Mouse (Mus musculus) liver, embryonic 16.5 days (tissue): Measurements from ENCODE around the gene Top1. TPM values are rescaled to one million over a fixed set of nuclear protein-coding genes. Genes with fewer than 3 reads are reported as not detected.

Experiments
- ATAC-seq: fragments of 200-750 bp; cut with Nextera tagmentation; 2 replicates; pipeline ENCODE4 v1.8.0; 2017; ENCODE audit warnings: low read depth, mild to moderate bottlenecking, moderate number of reproducible peaks, moderate library complexity
- H3K27ac ChIP-seq: fragments of 300-500 bp; sonication (generic); 2 replicates; pipeline ENCODE4 v1.5.1; 2014; ENCODE audit warnings: mild to moderate bottlenecking, low read length
- H3K27me3 ChIP-seq: fragments of 300-500 bp; sonication (generic); 2 replicates; pipeline ENCODE4 v1.6.1; 2014; ENCODE audit warnings: low read depth, low read length, mixed read lengths; ENCODE audit not compliant: control insufficient read depth, insufficient read depth
- H3K36me3 ChIP-seq: fragments of 300-500 bp; sonication (generic); 2 replicates; pipeline ENCODE4 v1.6.1; 2014; ENCODE audit warnings: mild to moderate bottlenecking; ENCODE audit not compliant: control insufficient read depth, insufficient read depth
- H3K4me1 ChIP-seq: fragments of 300-500 bp; sonication (generic); 2 replicates; pipeline ENCODE4 v1.6.1; 2014; ENCODE audit warnings: low read depth, low read length, mixed read lengths; ENCODE audit not compliant: control insufficient read depth
- H3K4me2 ChIP-seq: fragments of 300-500 bp; sonication (generic); 2 replicates; pipeline ENCODE4 v1.6.1; 2014; ENCODE audit warnings: low read depth, low read length, mixed read lengths
- H3K4me3 ChIP-seq: fragments of 300-500 bp; sonication (generic); 2 replicates; pipeline ENCODE4 v1.5.1; 2014; ENCODE audit warnings: low read depth, mild to moderate bottlenecking, low read length
- H3K9ac ChIP-seq: fragments of 300-500 bp; sonication (generic); 2 replicates; pipeline ENCODE4 v1.6.1; 2014; ENCODE audit warnings: low read depth, low read length
- H3K9me3 ChIP-seq: fragments of 300-500 bp; sonication (generic); replicated peaks from 2 replicates; pipeline ENCODE4 v1.6.1; 2016; ENCODE audit warnings: low read length; ENCODE audit not compliant: control insufficient read depth
- WGBS: fragments of 180-500 bp; shearing (Covaris S2); extraction: QIAGEN DNeasy Blood & Tissue Kit; methylation state at CpG from one replicate; pipeline ENCODE4 v1.1.7; 2014; ENCODE audit not compliant: insufficient replicate concordance; 5-methylcytosine and 5-hydroxymethylcytosine counted together
- polyA plus RNA-seq: library from polyadenylated mRNA; unstranded; fragments of >200 nt; fragmentation: Nextera tagmentation; extraction: Ambion mirVana; gene quantifications from 2 replicates; pipeline ENCODE4 v1.2.1, GENCODE M21; 2015

Top1 gene
- polyA plus RNA-seq, result 55.7 and 60.3 TPM in 2 replicates

DNA sequence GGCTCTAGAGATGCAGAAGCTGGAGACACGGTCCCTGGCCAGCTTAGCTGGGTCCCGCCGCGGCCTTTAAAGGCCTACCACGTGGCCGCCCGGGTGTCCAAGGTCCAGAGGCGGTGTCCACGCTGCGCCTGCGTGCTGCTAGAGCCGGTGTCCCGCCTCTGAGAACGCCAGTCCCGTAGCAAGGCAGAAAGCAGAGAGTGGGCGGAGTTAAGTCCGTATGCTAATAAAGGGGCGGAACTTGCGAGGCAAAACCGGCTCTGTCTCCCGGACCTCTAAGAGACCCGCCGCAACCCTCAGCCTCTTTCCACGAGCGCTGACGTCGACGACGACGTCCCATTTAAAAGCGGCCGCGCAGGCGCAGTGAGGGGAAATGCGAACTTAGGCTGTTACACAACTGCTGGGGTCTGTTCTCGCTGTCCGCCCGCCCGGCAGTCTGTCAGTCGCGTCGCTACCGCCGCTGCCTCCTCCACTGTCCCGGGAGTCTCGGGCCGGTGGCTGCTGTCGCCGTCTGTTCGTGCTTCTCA lies at the start of gene Top1:
Gene Top1, plus strand, starts transcription at position 275 of the 524 bp plus-strand sequence.
- WGBS, result under 1% methylated on average over 50 of the region's 50 CpGs

GRCm38 (mm10) chr2:160597582-160598281 lies 48.0 kb upstream of the Top1 start:
- Histone ChIP-seq H3K36me3 (no peaks in the 10 kb centered on the region), H3K9ac (no peak overlapping the region)

More for the DNA sequence above, at the start of gene Top1:
- ATAC-seq, result peak; percentile 96
- H3K36me3 ChIP-seq, result no peaks in the 10 kb centered on the region
- no peaks in the 10 kb centered on the region for H3K9me3 ChIP-seq
- H3K27ac ChIP-seq, result peak within 1 kb of the TSS; percentile 97
- H3K4me3 ChIP-seq, result peak within 1 kb of the TSS; percentile 81
- peaks cover 18% of the 10 kb centered on the region for H3K4me1 ChIP-seq
- peak within 1 kb of the TSS; percentile 96 for H3K9ac ChIP-seq
- H3K27me3 ChIP-seq, result no peaks in the 10 kb centered on the region
- H3K4me2 ChIP-seq, result peak within 1 kb of the TSS; percentile 74

GRCm38 (mm10) chr2:160601805-160602204 lies 43.9 kb upstream of the Top1 start:
- 15% methylated on average over 1 of the region's 1 CpGs for WGBS
- H3K4me3 ChIP-seq, result no peak overlapping the region
- peak overlapping the region; percentile 43 for H3K9ac ChIP-seq
- ATAC-seq, result peak; percentile 15; the same call in 1 of the 2 replicates
- H3K27me3 ChIP-seq, result no peaks in the 10 kb centered on the region; the same call in 1 of the 2 replicates
- H3K27ac ChIP-seq, result peak overlapping the region; percentile 99
- peaks cover 29% of the 10 kb centered on the region for H3K4me1 ChIP-seq
- no peak overlapping the region for H3K4me2 ChIP-seq
- no peaks in the 10 kb centered on the region for H3K36me3 ChIP-seq
- H3K9me3 ChIP-seq, result no peaks in the 10 kb centered on the region

More at GRCm38 (mm10) chr2:160597582-160598281, 48.0 kb upstream of the Top1 start:
- Histone ChIP-seq H3K27me3 (no peaks in the 10 kb centered on the region; the same call in 1 of the 2 replicates), H3K4me1 (peaks cover 13% of the 10 kb centered on the region), H3K9me3 (no peaks in the 10 kb centered on the region), H3K4me3 (no peak overlapping the region), H3K4me2 (no peak overlapping the region), H3K27ac (no peak overlapping the region)
- peak; percentile 49 for ATAC-seq
- WGBS, result 31% methylated on average over 12 of the region's 12 CpGs

- Histone ChIP-seq H3K27ac (peak overlapping the region; percentile 99), H3K9me3 (no peaks in the 10 kb centered on the region), H3K4me2 (peak overlapping the region; percentile 61), H3K4me3 (peak overlapping the region; percentile 37), H3K9ac (peak overlapping the region; percentile 71), H3K27me3 (no peaks in the 10 kb centered on the region), H3K36me3 (no peaks in the 10 kb centered on the region), H3K4me1 (peaks cover 29% of the 10 kb centered on the region)
- 29% methylated on average over 10 of the region's 10 CpGs for WGBS
- ATAC-seq, result peak; percentile 98
These were observed 42.3 kb upstream of the Top1 start for GRCm38 (mm10) chr2:160603154-160603933.

DNA sequence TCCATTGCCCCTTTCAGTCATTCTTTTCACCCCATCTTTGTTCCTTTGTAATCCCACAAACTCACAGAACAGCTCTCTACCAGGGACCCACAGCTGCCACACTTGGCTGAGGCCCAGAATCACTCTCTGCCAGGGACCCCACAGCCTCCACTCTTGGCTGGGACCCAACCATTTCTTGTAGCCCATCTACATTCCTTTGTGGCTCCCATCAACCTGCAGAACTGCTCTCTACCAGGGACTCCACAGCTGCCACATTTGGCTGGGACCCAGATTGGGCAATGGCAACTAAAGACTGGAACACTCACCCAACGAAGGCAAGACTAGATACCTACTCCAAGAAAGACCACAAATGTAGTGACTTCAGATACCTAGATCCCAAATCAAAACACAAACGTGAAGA lies 35.7 kb upstream of the Top1 start:
- H3K27ac ChIP-seq, result no peak overlapping the region
- no peak overlapping the region for H3K9ac ChIP-seq
- no peaks in the 10 kb centered on the region for H3K36me3 ChIP-seq
- 52% methylated on average over 2 of the region's 2 CpGs for WGBS
- no peak overlapping the region for H3K4me2 ChIP-seq
- no peaks in the 10 kb centered on the region; the same call in 1 of the 2 replicates for H3K4me1 ChIP-seq
- no peak for ATAC-seq
- no peaks in the 10 kb centered on the region for H3K9me3 ChIP-seq
- H3K27me3 ChIP-seq, result no peaks in the 10 kb centered on the region
- H3K4me3 ChIP-seq, result no peak overlapping the region

DNA sequence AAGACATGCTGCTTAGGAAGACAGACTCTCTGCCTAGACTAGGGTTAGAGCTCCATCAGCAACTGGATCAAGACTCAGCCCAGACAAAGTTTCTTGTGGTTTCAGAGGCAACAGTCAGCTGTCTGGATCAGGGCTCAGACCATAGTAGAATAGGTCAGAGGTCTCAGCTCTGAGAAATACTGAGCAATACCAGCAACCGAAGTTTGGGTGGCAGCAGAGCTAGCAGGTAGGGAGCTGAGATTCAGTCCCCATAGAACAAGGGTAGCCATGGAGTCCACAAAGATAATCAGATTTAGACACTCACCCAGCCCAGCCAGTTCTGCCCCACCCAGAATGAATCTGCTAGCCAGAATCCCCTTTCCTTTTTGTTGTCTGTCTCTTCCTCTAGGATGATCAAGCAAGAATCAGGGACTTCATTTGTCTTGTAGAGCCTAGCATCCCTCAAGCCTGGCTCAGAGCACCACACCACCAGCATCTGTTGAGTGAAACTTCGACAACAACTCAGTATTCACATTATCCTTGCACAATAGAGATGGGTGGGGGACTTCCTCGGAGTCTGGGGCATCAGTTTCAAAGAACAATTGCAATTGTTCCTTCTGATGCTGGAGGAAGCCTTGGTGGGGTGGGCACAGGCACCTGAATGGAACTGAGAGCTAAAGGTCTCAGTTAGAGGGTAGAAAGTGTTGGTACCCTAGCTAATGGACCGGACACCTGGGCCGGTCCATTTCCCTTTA lies 32.3 kb upstream of the Top1 start:
- no peak overlapping the region for H3K4me2 ChIP-seq
- H3K27me3 ChIP-seq, result no peaks in the 10 kb centered on the region
- H3K9ac ChIP-seq, result no peak overlapping the region
- no peak overlapping the region for H3K4me3 ChIP-seq
- peaks cover 5% of the 10 kb centered on the region for H3K4me1 ChIP-seq
- H3K9me3 ChIP-seq, result no peaks in the 10 kb centered on the region
- no peak for ATAC-seq
- H3K36me3 ChIP-seq, result no peaks in the 10 kb centered on the region
- 64% methylated on average over 5 of the region's 5 CpGs for WGBS
- H3K27ac ChIP-seq, result no peak overlapping the region

DNA sequence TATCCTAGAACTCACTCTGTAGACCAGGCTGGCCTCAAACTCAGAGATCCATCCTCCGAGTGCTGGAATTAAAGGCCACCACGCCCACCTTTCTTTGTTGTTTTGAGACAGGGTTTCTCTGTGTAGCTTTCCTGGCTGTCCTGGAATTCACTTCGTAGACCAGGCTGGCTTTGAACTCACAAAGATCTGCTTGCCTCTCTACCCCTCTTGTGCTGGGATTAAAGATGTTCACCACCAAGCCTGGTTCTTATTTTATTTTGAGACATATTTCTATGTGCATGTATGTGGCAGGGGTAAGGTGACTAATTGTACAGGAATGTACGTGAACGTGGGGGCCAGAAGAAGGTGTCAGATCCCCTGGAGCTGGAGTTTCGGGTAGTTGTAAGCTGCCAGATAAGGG lies 27.9 kb upstream of the Top1 start:
- no peak overlapping the region for H3K4me2 ChIP-seq
- no peaks in the 10 kb centered on the region for H3K9me3 ChIP-seq
- H3K9ac ChIP-seq, result no peak overlapping the region
- no peaks in the 10 kb centered on the region for H3K27me3 ChIP-seq
- no peak overlapping the region; the same call in 1 of the 2 replicates for H3K27ac ChIP-seq
- peaks cover 31% of the 10 kb centered on the region for H3K4me1 ChIP-seq
- no peak overlapping the region for H3K4me3 ChIP-seq
- no peak for ATAC-seq
- WGBS, result 80% methylated on average over 6 of the region's 6 CpGs
- no peaks in the 10 kb centered on the region for H3K36me3 ChIP-seq

DNA sequence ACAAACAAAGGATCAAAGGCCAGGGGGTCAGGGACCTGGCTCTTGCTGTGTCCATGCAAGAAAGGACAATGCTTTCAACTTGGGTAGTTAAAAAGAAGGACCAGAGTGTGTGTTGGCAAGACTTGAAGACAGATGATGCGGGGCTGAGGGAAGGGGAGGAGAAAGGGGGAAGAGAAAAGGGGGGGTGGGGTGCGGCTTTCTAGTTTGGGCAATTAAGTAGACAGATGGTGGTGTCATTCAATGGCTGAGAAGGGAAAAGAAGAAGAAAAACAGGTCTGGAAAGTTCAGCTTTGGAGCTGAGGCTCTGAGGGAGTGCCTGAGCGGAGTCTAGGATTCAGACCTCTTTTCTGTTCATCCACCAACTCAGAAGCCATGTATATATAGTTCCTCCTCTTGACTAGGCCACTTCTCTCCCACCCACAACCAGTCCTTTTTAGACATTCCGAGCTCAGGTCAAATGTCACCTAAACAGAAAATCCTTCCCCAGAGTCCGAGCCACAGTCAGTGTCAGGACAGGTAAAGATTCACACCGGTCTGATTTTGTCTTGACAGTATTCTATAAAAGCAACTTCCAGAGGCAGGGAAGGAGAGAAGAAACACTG lies 27.0 kb upstream of the Top1 start:
- H3K27ac ChIP-seq, result peak overlapping the region; percentile 89
- H3K9ac ChIP-seq, result peak overlapping the region; percentile 21
- WGBS, result 66% methylated on average over 6 of the region's 6 CpGs
- ATAC-seq, result no peak
- H3K4me2 ChIP-seq, result peak overlapping the region; percentile 63; the same call in 1 of the 2 replicates
- peaks cover 32% of the 10 kb centered on the region for H3K4me1 ChIP-seq
- H3K36me3 ChIP-seq, result no peaks in the 10 kb centered on the region
- H3K27me3 ChIP-seq, result no peaks in the 10 kb centered on the region
- no peaks in the 10 kb centered on the region for H3K9me3 ChIP-seq
- H3K4me3 ChIP-seq, result peak overlapping the region; percentile 31
